Mouse (Mus musculus) lung, embryonic 16.5 days (tissue): ENCODE measurements around the gene Ipo9. TPM values are rescaled to one million over a fixed set of nuclear protein-coding genes. Genes with fewer than 3 reads are reported as not detected.
A peak's percentile ranks its signal among the peaks of the same experiment; 100 is the strongest.

Experiments used
- ATAC-seq: fragments of 200-750 bp; cut with Nextera tagmentation; 2 replicates; pipeline ENCODE4 v1.8.0; 2017; ENCODE audit warnings: low read depth, mild to moderate bottlenecking, moderate library complexity
- H3K27ac ChIP-seq: fragments of 300-500 bp; sonication (generic); 2 replicates; pipeline ENCODE4 v1.5.1; 2014; ENCODE audit warnings: mild to moderate bottlenecking, control low read depth, low read length
- H3K27me3 ChIP-seq: fragments of 300-500 bp; sonication (generic); 2 replicates; pipeline ENCODE4 v1.6.1; 2014; ENCODE audit warnings: low read depth, low read length, mixed read lengths; ENCODE audit not compliant: control insufficient read depth, insufficient read depth
- H3K36me3 ChIP-seq: fragments of 300-500 bp; sonication (generic); 2 replicates; pipeline ENCODE4 v1.6.1; 2014; ENCODE audit warnings: low read length; ENCODE audit not compliant: control insufficient read depth, insufficient read depth
- H3K4me1 ChIP-seq: fragments of 300-500 bp; sonication (generic); replicated peaks from 2 replicates; pipeline ENCODE4 v1.6.1; 2014; ENCODE audit warnings: low read length, mixed read lengths; ENCODE audit not compliant: control insufficient read depth, insufficient read depth
- H3K4me2 ChIP-seq: fragments of 300-500 bp; sonication (generic); 2 replicates; pipeline ENCODE4 v1.6.1; 2014; ENCODE audit warnings: low read depth, low read length, control low read depth
- H3K4me3 ChIP-seq: fragments of 300-500 bp; sonication (generic); 2 replicates; pipeline ENCODE4 v1.5.1; 2014; ENCODE audit warnings: mild to moderate bottlenecking, low read length, control low read depth
- H3K9ac ChIP-seq: fragments of 300-500 bp; sonication (generic); 2 replicates; pipeline ENCODE4 v1.6.1; 2014; ENCODE audit warnings: low read length, control low read depth
- H3K9me3 ChIP-seq: fragments of 300-500 bp; sonication (generic); 2 replicates; pipeline ENCODE4 v1.6.1; 2016; ENCODE audit warnings: low read length; ENCODE audit not compliant: control insufficient read depth
- WGBS: fragments of 180-500 bp; shearing (Covaris S2); extraction: QIAGEN DNeasy Blood & Tissue Kit; methylation state at CpG from one replicate; pipeline ENCODE4 v1.1.7; 2014; 5-methylcytosine and 5-hydroxymethylcytosine counted together
- polyA plus RNA-seq: library from polyadenylated mRNA; unstranded; fragments of >200 nt; fragmentation: Nextera tagmentation; extraction: Ambion mirVana; gene quantifications from 2 replicates; pipeline ENCODE4 v1.2.1, GENCODE M21; 2015

The Ipo9 gene
- 103 and 109 TPM in 2 replicates for polyA plus RNA-seq

DNA sequence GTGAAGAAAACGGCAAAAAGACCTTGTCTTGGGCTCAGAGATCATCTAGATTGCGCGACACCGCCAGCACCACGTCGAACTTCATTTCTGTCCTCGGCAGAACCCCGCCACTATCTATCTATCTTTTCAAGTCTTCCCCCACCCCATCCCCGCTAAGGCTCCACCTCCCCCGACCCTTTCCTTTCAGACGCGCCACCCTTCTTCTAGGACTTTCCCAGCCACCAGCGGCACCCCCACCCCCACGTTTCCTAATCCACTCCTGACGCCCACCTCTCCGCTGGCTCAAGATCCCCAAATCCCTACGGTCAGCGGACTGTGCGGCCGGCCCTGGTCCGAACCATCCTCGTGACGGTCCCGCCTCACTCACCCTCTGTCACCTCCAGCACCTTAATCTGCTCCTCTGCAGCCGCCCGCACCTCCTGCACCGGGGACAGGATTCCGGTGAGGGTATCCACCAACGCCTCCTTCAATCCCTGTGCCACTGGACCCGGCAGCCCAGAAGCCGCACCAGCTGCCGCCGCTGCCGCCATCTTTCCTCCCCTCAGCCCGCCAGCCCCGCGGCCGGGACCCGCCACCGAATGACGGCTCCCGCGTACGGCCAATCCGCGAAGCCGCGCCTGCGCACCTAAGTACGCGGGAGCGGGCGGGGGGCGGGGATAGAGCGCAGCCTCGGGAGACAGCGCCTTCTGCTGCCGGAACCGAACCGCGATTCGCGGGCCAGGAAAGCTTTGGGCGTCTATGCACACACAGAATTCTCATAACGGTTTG lies at the start of gene Ipo9:
Ipo9 (minus strand) TSS at position 599 of the 768 bp plus-strand sequence.
- Histone ChIP-seq H3K4me1 (peaks cover 21% of the 10 kb centered on the region), H3K4me3 (peak within 1 kb of the TSS; percentile 69), H3K9me3 (no peaks in the 10 kb centered on the region), H3K27ac (peak within 1 kb of the TSS; percentile 72), H3K9ac (peak within 1 kb of the TSS; percentile 83), H3K4me2 (peak within 1 kb of the TSS; percentile 80), H3K27me3 (no peaks in the 10 kb centered on the region), H3K36me3 (peaks cover 3% of the 10 kb centered on the region; the same call in 1 of the 2 replicates)
- peak; percentile 98 for ATAC-seq
- under 1% methylated on average over 52 of the region's 65 CpGs for WGBS

DNA sequence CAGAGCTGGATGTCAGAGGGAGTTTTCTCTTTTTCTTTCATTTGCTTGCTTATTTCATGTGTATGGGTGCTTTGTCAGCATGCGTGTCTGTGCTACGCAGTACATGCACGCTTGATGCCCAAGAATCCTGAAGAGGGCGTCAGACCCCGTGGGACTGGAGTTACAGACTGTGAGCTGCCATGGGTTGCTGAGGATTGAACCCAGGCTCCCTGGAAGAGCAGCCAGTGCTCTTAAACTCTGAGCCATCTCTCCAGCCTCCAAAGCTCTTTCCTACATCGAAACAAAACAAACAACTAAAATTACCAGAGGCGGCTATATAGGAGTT lies 45.2 kb upstream of the Ipo9 start:
- no peak overlapping the region for H3K4me3 ChIP-seq
- ATAC-seq, result no peak
- no peak overlapping the region for H3K4me2 ChIP-seq
- no peaks in the 10 kb centered on the region for H3K27me3 ChIP-seq
- H3K27ac ChIP-seq, result no peak overlapping the region
- peaks cover 7% of the 10 kb centered on the region; the same call in 1 of the 2 replicates for H3K36me3 ChIP-seq
- no peaks in the 10 kb centered on the region for H3K9me3 ChIP-seq
- H3K9ac ChIP-seq, result peak overlapping the region; percentile 40; the same call in 1 of the 2 replicates
- WGBS, result 76% methylated on average over 7 of the region's 7 CpGs
- H3K4me1 ChIP-seq, result peaks cover 11% of the 10 kb centered on the region

DNA sequence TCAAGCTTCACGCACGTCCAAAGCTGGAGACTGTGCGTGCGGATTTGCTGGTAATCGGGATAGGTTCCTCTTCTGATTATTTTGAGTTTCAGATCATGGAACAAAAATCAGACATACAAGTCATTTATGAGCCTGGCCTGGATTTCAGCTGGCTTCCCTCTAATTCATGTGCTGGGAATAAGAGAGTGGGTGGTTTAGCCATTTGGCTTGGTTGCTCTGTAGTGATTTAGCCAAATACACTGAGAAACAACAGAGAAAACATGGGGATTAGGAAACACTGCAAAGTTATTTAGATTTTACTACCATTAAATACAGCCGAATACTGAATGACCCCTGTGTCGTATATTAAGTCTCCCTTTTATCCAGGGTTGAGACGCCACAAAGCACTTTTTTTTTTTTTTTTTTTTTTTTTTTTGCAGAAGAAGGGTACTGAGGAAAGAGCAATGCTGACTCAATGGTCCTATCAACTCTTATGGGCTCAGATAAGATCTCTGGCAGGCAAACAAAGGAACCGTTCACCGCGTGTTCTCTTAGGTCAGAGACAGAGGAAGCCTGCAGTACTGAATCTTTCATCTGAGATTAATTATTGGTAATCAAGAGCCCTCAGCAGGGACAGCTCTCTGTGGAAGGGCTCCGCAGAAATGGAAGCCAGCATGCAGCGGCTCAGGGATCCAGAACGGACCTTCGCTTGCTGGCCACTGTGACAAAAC lies 44.7 kb upstream of the Ipo9 start:
- peaks cover 11% of the 10 kb centered on the region for H3K4me1 ChIP-seq
- 49% methylated on average over 15 of the region's 15 CpGs for WGBS
- H3K9ac ChIP-seq, result peak overlapping the region; percentile 40; the same call in 1 of the 2 replicates
- H3K27ac ChIP-seq, result no peak overlapping the region
- no peak overlapping the region for H3K4me2 ChIP-seq
- H3K9me3 ChIP-seq, result no peaks in the 10 kb centered on the region
- H3K4me3 ChIP-seq, result no peak overlapping the region
- no peaks in the 10 kb centered on the region for H3K27me3 ChIP-seq
- H3K36me3 ChIP-seq, result peaks cover 7% of the 10 kb centered on the region; the same call in 1 of the 2 replicates
- ATAC-seq, result no peak

DNA sequence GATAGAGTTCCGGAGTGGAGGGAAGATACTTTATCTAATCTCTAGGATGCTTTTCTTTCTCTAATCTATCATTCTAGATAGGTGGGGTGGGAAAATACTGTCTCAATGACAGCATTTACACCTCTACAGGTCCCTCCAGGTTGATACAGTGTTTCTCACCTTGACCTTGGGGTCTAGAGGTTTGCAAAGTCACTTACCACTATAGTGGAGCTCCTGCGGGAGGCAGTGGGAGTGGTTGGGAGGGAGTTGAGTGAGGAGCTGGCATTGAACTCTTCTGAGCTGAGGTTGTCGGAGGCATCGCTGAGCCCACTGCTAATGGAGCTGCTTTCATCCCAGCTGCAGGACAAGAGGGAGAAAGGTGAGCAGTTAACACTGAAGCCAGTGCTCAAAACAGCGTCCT lies 42.2 kb upstream of the Ipo9 start:
- H3K4me2 ChIP-seq, result no peak overlapping the region
- H3K4me3 ChIP-seq, result no peak overlapping the region
- H3K27me3 ChIP-seq, result no peaks in the 10 kb centered on the region
- peaks cover 9% of the 10 kb centered on the region for H3K36me3 ChIP-seq
- H3K9ac ChIP-seq, result no peak overlapping the region
- H3K27ac ChIP-seq, result no peak overlapping the region
- ATAC-seq, result no peak
- WGBS, result 51% methylated on average over 5 of the region's 5 CpGs
- H3K4me1 ChIP-seq, result peaks cover 11% of the 10 kb centered on the region
- H3K9me3 ChIP-seq, result no peaks in the 10 kb centered on the region

DNA sequence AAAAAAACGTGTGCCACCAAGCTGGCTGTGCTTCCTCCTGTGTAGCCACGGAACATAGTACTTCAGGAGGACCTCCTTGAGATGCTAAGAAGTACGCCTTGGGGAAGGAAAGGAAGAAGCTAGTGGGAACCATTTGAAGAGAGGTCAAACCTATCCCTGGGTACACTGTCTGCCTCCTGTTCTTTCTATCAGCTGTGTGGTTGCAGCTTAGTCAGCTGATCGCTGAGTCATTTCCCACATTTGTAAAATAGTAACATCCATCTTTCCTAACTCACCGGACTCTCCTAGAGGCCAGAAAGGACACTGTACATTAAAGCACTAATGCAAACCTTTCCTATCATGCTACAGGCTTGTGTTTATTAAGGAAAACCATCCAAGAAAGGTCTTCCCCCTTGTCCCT lies 41.4 kb upstream of the Ipo9 start:
- Histone ChIP-seq H3K9me3 (no peaks in the 10 kb centered on the region), H3K4me3 (no peak overlapping the region), H3K4me2 (no peak overlapping the region), H3K27me3 (no peaks in the 10 kb centered on the region), H3K9ac (no peak overlapping the region), H3K36me3 (peaks cover 11% of the 10 kb centered on the region), H3K4me1 (peaks cover 11% of the 10 kb centered on the region), H3K27ac (no peak overlapping the region)
- ATAC-seq, result no peak
- WGBS, result 68% methylated on average over 5 of the region's 5 CpGs

- H3K36me3 ChIP-seq, result peaks cover 11% of the 10 kb centered on the region
- 89% methylated on average over 13 of the region's 13 CpGs for WGBS
- ATAC-seq, result no peak
- H3K9me3 ChIP-seq, result no peaks in the 10 kb centered on the region
- H3K4me3 ChIP-seq, result no peak overlapping the region
- no peak overlapping the region for H3K27ac ChIP-seq
- no peak overlapping the region for H3K9ac ChIP-seq
- peaks cover 10% of the 10 kb centered on the region for H3K4me1 ChIP-seq
- H3K4me2 ChIP-seq, result no peak overlapping the region
- no peaks in the 10 kb centered on the region for H3K27me3 ChIP-seq
Observed at GRCm38 (mm10) chr1:135470546-135470945, 40.2 kb upstream of the Ipo9 start.

- Histone ChIP-seq H3K27ac (no peak overlapping the region), H3K27me3 (no peaks in the 10 kb centered on the region), H3K36me3 (peaks cover 11% of the 10 kb centered on the region; the same call in 1 of the 2 replicates), H3K4me1 (peaks cover 8% of the 10 kb centered on the region), H3K9ac (no peak overlapping the region), H3K4me2 (no peak overlapping the region), H3K9me3 (no peaks in the 10 kb centered on the region), H3K4me3 (no peak overlapping the region)
- 90% methylated on average over 5 of the region's 5 CpGs for WGBS
- ATAC-seq, result no peak
Observed at GRCm38 (mm10) chr1:135467462-135467861, 37.2 kb upstream of the Ipo9 start.

DNA sequence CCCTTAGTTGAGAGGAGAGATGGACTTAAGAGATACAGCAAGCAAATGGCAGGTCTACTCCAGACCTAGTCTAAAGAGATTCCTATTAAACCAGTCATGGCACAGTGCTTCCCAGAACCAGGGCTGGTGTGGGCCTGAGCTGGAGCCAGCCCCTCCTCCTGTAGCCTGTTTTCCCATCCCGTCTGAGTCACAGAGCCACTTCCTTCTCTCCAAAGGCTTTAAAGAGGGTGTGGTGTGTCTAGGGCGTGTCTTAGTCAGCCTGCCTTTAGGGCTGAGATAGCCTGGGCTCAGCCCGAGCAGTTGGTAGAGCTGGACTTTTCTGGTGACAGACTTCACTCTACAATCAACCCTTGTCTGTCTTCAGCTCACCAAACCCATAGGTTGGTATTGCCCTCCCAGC lies 36.6 kb upstream of the Ipo9 start:
- 62% methylated on average over 3 of the region's 3 CpGs for WGBS
- H3K9me3 ChIP-seq, result no peaks in the 10 kb centered on the region
- no peak overlapping the region for H3K27ac ChIP-seq
- H3K9ac ChIP-seq, result no peak overlapping the region
- no peak overlapping the region for H3K4me3 ChIP-seq
- H3K27me3 ChIP-seq, result no peaks in the 10 kb centered on the region
- peaks cover 11% of the 10 kb centered on the region; the same call in 1 of the 2 replicates for H3K36me3 ChIP-seq
- H3K4me1 ChIP-seq, result peaks cover 11% of the 10 kb centered on the region
- ATAC-seq, result no peak
- H3K4me2 ChIP-seq, result no peak overlapping the region

DNA sequence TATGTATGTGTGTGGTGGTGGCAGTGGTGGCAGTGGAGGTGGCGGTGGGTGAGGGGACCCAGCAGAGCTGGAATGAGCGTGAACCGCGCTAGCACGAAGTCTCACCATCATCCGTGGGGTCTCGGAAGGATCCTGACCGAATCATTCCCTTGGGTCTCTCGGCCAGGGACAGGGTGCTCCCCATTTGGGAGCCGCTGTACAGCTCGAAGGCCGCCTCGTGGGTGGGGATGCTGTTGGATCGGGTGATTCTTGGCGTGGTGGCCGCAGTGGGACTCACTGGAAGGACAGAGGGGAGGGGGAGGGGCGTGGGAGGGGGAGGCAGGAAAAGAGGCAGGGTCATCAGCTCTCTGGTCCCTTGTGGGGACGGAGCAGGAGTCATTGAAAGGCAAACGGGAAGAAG lies 35.4 kb upstream of the Ipo9 start:
- Histone ChIP-seq H3K36me3 (peaks cover 6% of the 10 kb centered on the region; the same call in 1 of the 2 replicates), H3K27ac (no peak overlapping the region), H3K9ac (no peak overlapping the region), H3K4me1 (peaks cover 13% of the 10 kb centered on the region), H3K4me2 (no peak overlapping the region), H3K27me3 (no peaks in the 10 kb centered on the region), H3K4me3 (no peak overlapping the region), H3K9me3 (no peaks in the 10 kb centered on the region)
- 88% methylated on average over 19 of the region's 19 CpGs for WGBS
- no peak for ATAC-seq
